In the genomic region with DNA sequence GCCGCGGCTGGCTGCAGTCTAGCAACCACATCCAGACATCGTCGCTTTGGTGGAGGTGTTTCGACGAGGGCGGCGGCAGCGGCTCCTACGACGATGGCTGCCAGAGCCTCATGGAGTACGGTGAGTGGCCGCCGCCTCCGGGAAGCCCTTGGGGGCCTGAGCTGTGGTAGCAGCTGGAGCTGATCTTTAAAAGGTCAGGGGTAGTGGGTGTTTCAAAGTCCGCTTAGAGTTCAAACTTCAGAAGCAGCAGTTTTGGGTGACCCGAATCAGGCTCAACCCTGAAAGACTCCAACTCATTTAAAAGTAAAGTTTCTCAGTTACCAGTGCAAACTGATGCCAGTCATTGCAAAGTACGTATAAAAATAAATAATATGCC, we compare ENCODE assay signal across 8 mouse cellular contexts. TPM values are rescaled to one million over a fixed set of nuclear protein-coding genes. Genes with fewer than 3 reads are reported as not detected.
DNase-seq lines count a peak whose midpoint lies in the region; ATAC-seq and TF ChIP-seq lines count a peak whose summit lies in the region.

No protein-coding gene starts in this region.

- no peak for TF ChIP-seq POLR2A in bone marrow macrophage, adult 2 months (IDR thresholded peaks at IDR 0.05; ENCODE audit: borderline replicate concordance, low read depth, low read length)

- no peak; the same call in 1 of the 2 replicates for ATAC-seq in heart, embryonic 13.5 days (ENCODE audit: extremely low read depth, insufficient number of reproducible peaks, low FRiP score, low TSS enrichment)
- no peak for ATAC-seq in hindbrain, embryonic 13.5 days (ENCODE audit: low FRiP score)
- ATAC-seq in liver, postnatal 0 days, result peak; percentile 38
- ATAC-seq in granulocyte monocyte progenitor cell, adult 5-6 weeks (replicated peaks; ENCODE audit: poor library complexity, severe bottlenecking), result no peak

- H3K36me3 ChIP-seq in heart, embryonic 13.5 days, result no peaks in the 10 kb centered on the region
- H3K36me3 ChIP-seq in hindbrain, embryonic 13.5 days, result no peaks in the 10 kb centered on the region
- H3K36me3 ChIP-seq in liver, postnatal 0 days (replicated peaks; ENCODE audit: insufficient read depth, low read length), result no peaks in the 10 kb centered on the region

- DNase-seq in heart, postnatal 14 days, result no peak
- no peak for DNase-seq in liver, postnatal 0 days
- no peak for DNase-seq in frontal cortex, postnatal 25 days (ENCODE audit: low spot score in 2 of 2)
- DNase-seq in left cerebral cortex, postnatal 25 days (ENCODE audit: low spot score in 2 of 2), result no peak

- H3K4me2 ChIP-seq in heart, embryonic 13.5 days, result peak overlapping the region; percentile 88
- H3K4me2 ChIP-seq in hindbrain, embryonic 13.5 days, result peak overlapping the region; percentile 95
- H3K4me2 ChIP-seq in liver, postnatal 0 days (ENCODE audit: low read depth, low read length), result peak overlapping the region; percentile 76

- H3K9me3 ChIP-seq in heart, embryonic 13.5 days, result no peaks in the 10 kb centered on the region
- H3K9me3 ChIP-seq in hindbrain, embryonic 13.5 days, result no peaks in the 10 kb centered on the region
- H3K9me3 ChIP-seq in liver, postnatal 0 days (ENCODE audit: low read length), result no peaks in the 10 kb centered on the region

- WGBS in heart, embryonic 13.5 days, result 6% methylated on average over 18 of the region's 18 CpGs
- 5% methylated on average over 18 of the region's 18 CpGs for WGBS in hindbrain, embryonic 13.5 days
- 6% methylated on average over 18 of the region's 18 CpGs for WGBS in liver, postnatal 0 days (ENCODE audit: insufficient replicate concordance)

- peak overlapping the region; percentile 78 for H3K4me3 ChIP-seq in heart, embryonic 13.5 days
- H3K4me3 ChIP-seq in bone marrow macrophage, adult 2 months (ENCODE audit: insufficient read depth, low read length), result peak overlapping the region; percentile 57
- peak overlapping the region; percentile 63 for H3K4me3 ChIP-seq in hindbrain, embryonic 13.5 days
- H3K4me3 ChIP-seq in liver, postnatal 0 days (ENCODE audit: low read depth, low read length), result peak overlapping the region; percentile 61

- intact Hi-C loops in heart, postnatal 14 days (cut with DNase I), result loop anchor here (5.0 kb wide), 1 partner anchor 42 kb away; no protein-coding TSS in a partner anchor
- intact Hi-C loops in left cerebral cortex, postnatal 25 days (cut with DNase I), result no loop called here

- H3K27me3 ChIP-seq in heart, embryonic 13.5 days (replicated peaks), result peaks cover 41% of the 10 kb centered on the region
- peaks cover 58% of the 10 kb centered on the region for H3K27me3 ChIP-seq in hindbrain, embryonic 13.5 days
- H3K27me3 ChIP-seq in liver, postnatal 0 days (ENCODE audit: insufficient read depth, low read length), result peaks cover 8% of the 10 kb centered on the region; the same call in 1 of the 2 replicates

- no peak for TF ChIP-seq CTCF in bone marrow macrophage, adult 2 months (IDR thresholded peaks at IDR 0.05; ENCODE audit: low read depth, low read length)
- TF ChIP-seq CTCF in liver, postnatal 0 days (IDR thresholded peaks at IDR 0.05; ENCODE audit: low read depth), result no peak

- peaks cover 37% of the 10 kb centered on the region for H3K4me1 ChIP-seq in heart, embryonic 13.5 days
- no peaks in the 10 kb centered on the region for H3K4me1 ChIP-seq in bone marrow macrophage, adult 2 months (ENCODE audit: control insufficient read depth, insufficient read depth, low read length)
- H3K4me1 ChIP-seq in hindbrain, embryonic 13.5 days (replicated peaks), result peaks cover 10% of the 10 kb centered on the region
- H3K4me1 ChIP-seq in liver, postnatal 0 days (ENCODE audit: insufficient read depth), result peaks cover 5% of the 10 kb centered on the region; the same call in 1 of the 2 replicates

- peak overlapping the region; percentile 89 for H3K9ac ChIP-seq in heart, embryonic 13.5 days
- H3K9ac ChIP-seq in hindbrain, embryonic 13.5 days, result peak overlapping the region; percentile 73
- H3K9ac ChIP-seq in liver, postnatal 0 days (replicated peaks), result peak overlapping the region; percentile 67

- H3K27ac ChIP-seq in heart, embryonic 13.5 days (replicated peaks), result peak overlapping the region; percentile 86
- H3K27ac ChIP-seq in bone marrow macrophage, adult 2 months (ENCODE audit: insufficient read depth, low read depth, low read length), result no peak overlapping the region
- H3K27ac ChIP-seq in hindbrain, embryonic 13.5 days, result no peak overlapping the region
- H3K27ac ChIP-seq in liver, postnatal 0 days (ENCODE audit: low read depth), result peak overlapping the region; percentile 94

- no peak for TF ChIP-seq EP300 in liver, postnatal 0 days (IDR thresholded peaks at IDR 0.05; ENCODE audit: low read depth)

RNA-seq across cellular contexts. Expression of gene Perp, which starts 0.5 kb away (rescaled TPM):
- 97.1 and 106 TPM in 2 replicates for polyA plus RNA-seq in heart, embryonic 13.5 days (2015; fragmentation: Nextera tagmentation; extraction: Ambion mirVana)
- 100 to 1,000 TPM; 147 TPM for total RNA-seq in heart, postnatal 14 days (2021)
- not detected in 2 replicates for polyA plus RNA-seq in bone marrow macrophage, adult 2 months (2012; ENCODE audit: insufficient read depth, insufficient read length, missing spikeins)
- 4.7 and 5.3 TPM in 2 replicates for polyA plus RNA-seq in hindbrain, embryonic 13.5 days (2015; fragmentation: Nextera tagmentation; extraction: Ambion mirVana)
- polyA plus RNA-seq in liver, postnatal 0 days (2015; fragmentation: Nextera tagmentation; extraction: Ambion mirVana), result 68.3 and 68.7 TPM in 2 replicates
- total RNA-seq in granulocyte monocyte progenitor cell, adult 5-6 weeks (2014; fragmentation: Nextera tagmentation), result 0.88 and 2.6 TPM in 2 replicates
- 2.0 and 2.7 TPM in 2 replicates for total RNA-seq in granulocyte monocyte progenitor cell, adult 5-6 weeks (2017)
- 1 to 10 TPM; 4.4 to 5.3 TPM for total RNA-seq in left cerebral cortex, postnatal 25 days (2021)

RNA-seq across cellular contexts. Expression of gene Gm4922, which starts 58.7 kb away (rescaled TPM):
- polyA plus RNA-seq in heart, embryonic 13.5 days (2015; fragmentation: Nextera tagmentation; extraction: Ambion mirVana), result not detected in 2 replicates
- not detected for total RNA-seq in heart, postnatal 14 days (2021)
- polyA plus RNA-seq in bone marrow macrophage, adult 2 months (2012; ENCODE audit: insufficient read depth, insufficient read length, missing spikeins), result not detected in 2 replicates
- 0.47 and 0.49 TPM in 2 replicates for polyA plus RNA-seq in hindbrain, embryonic 13.5 days (2015; fragmentation: Nextera tagmentation; extraction: Ambion mirVana)
- not detected in 2 replicates for polyA plus RNA-seq in liver, postnatal 0 days (2015; fragmentation: Nextera tagmentation; extraction: Ambion mirVana)
- total RNA-seq in granulocyte monocyte progenitor cell, adult 5-6 weeks (2014; fragmentation: Nextera tagmentation), result not detected in 2 replicates
- not detected in 2 replicates for total RNA-seq in granulocyte monocyte progenitor cell, adult 5-6 weeks (2017)
- total RNA-seq in left cerebral cortex, postnatal 25 days (2021), result not detected

Comparison
In these comparisons a context has a peak if more than half of its experiments do, and no peak if none do; other contexts are left out.
1. H3K27ac ChIP-seq: peak in heart, embryonic 13.5 days (single experiment) and liver, postnatal 0 days (single experiment); none in bone marrow macrophage, adult 2 months (single experiment) and hindbrain, embryonic 13.5 days (single experiment).
2. RNA of gene Perp, which starts 0.5 kb away (polyA plus RNA-seq): 97.1 to 106 TPM in heart, embryonic 13.5 days and 68.3 to 68.7 TPM in liver, postnatal 0 days; 4.7 to 5.3 TPM in hindbrain, embryonic 13.5 days and not detected in bone marrow macrophage, adult 2 months; every median in the first group is over 10 times any median in the second.
3. Peak in every context shown above with its lines, with median percentiles within 50 percentile points of each other: H3K4me2 ChIP-seq, H3K4me3 ChIP-seq and H3K9ac ChIP-seq.